Mouse (Mus musculus) bone marrow macrophage, adult 2 months (primary cell): ENCODE data around the gene Notch2.

ENCODE experiments used
- CTCF ChIP-seq: IDR thresholded peaks from 2 replicates; pipeline ENCODE4 v1.5.1; 2012; ENCODE audit warnings: low read depth, mild to moderate bottlenecking, low read length, moderate library complexity
- POLR2A ChIP-seq: IDR thresholded peaks from 2 replicates; pipeline ENCODE4 v1.6.1; 2012; ENCODE audit warnings: mild to moderate bottlenecking, low read depth, low read length, borderline replicate concordance

DNA sequence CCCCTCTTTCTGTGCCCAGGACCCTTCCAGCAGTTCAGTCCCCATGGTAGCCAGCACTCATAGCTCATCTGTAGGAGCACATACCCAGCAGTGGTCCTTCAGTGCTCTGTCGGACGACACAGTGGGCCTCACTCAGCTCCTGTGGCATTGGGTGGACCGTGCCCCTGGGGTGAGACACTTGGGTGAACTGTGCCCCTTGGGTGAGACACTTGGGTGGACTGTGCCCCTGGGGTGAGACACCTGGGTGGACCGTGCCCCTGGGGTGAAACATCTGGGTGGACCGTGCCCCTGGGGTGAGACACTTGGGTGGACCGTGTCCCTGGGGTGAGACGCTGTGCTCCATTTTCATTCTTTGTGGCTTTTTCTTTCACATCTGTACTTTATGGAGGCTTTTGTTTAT lies 83.7 kb downstream of the Notch2 start:
- TF ChIP-seq CTCF (no peak), POLR2A (no peak)
